Mouse (Mus musculus) WW6 (cell line): ENCODE data around the gene Zcchc17.

ENCODE experiments used
- DNase-seq: peaks from one replicate; pipeline ENCODE4 v3.0.0-alpha.2; 2013; ENCODE audit warnings: low read depth, low spot score

The Zcchc17 gene

GRCm38 (mm10) chr4:130283826-130284225 is 75.9 kb downstream of the Zcchc17 start:
- DNase-seq: no peak

- no peak for DNase-seq
Observed at GRCm38 (mm10) chr4:130282856-130283255, 76.9 kb downstream of the Zcchc17 start.

GRCm38 (mm10) chr4:130279105-130279504 is 80.6 kb downstream of the Zcchc17 start, which contains the start of gene Serinc2:
Gene Serinc2, minus strand, starts transcription at chr4:130279205.
- DNase-seq: no peak

- no peak for DNase-seq
Observed at GRCm38 (mm10) chr4:130276573-130277176, 83.1 kb downstream of the Zcchc17 start.

- DNase-seq: no peak
Observed at GRCm38 (mm10) chr4:130275823-130276105, 84.0 kb downstream of the Zcchc17 start.

- DNase-seq: no peak
Observed at GRCm38 (mm10) chr4:130275016-130275822, 84.5 kb downstream of the Zcchc17 start.

GRCm38 (mm10) chr4:130274346-130275015 is 85.3 kb downstream of the Zcchc17 start:
- DNase-seq: no peak

GRCm38 (mm10) chr4:130273698-130274345 is 85.9 kb downstream of the Zcchc17 start:
- no peak for DNase-seq

GRCm38 (mm10) chr4:130270611-130271347 is 89.0 kb downstream of the Zcchc17 start:
- no peak for DNase-seq

GRCm38 (mm10) chr4:130270089-130270488 is 89.7 kb downstream of the Zcchc17 start:
- DNase-seq: no peak

- no peak for DNase-seq
Observed at GRCm38 (mm10) chr4:130268736-130269135, 91.0 kb downstream of the Zcchc17 start.

- DNase-seq: no peak
Observed at GRCm38 (mm10) chr4:130267069-130267468, 92.7 kb downstream of the Zcchc17 start.

- DNase-seq: no peak
Observed at GRCm38 (mm10) chr4:130266601-130267000, 93.1 kb downstream of the Zcchc17 start.
